Mouse (Mus musculus) urinary bladder, adult 2 months (tissue): ENCODE results near the gene Eno3. TPM values are rescaled to one million over a fixed set of nuclear protein-coding genes. Genes with fewer than 3 reads are reported as not detected.

Source experiments
- DNase-seq: peaks from one replicate; pipeline ENCODE4 v3.0.0; 2022; ENCODE audit warnings: low spot score
- polyA plus RNA-seq: library from polyadenylated mRNA; depleted of rRNA; stranded (reverse); fragments of >200 nt; gene quantifications from 2 replicates; pipeline ENCODE4 v1.2.3, GENCODE M21; 2012

The Eno3 gene
- polyA plus RNA-seq, 1 experiment: 126 TPM

GRCm38 (mm10) chr11:70644564-70645103 lies 12.4 kb upstream of the Eno3 start:
- DNase-seq: no peak

- DNase-seq: no peak
Observed at GRCm38 (mm10) chr11:70645461-70646258, 11.3 kb upstream of the Eno3 start.

- DNase-seq: no peak
Observed at GRCm38 (mm10) chr11:70646259-70646555, 10.8 kb upstream of the Eno3 start.

- peak; percentile 85 for DNase-seq
Observed at GRCm38 (mm10) chr11:70646691-70647650, 10.0 kb upstream of the Eno3 start, which contains the start of the genes Rnf167 and Slc25a11. Gene Rnf167 (plus strand): TSS chr11:70647235. Gene Slc25a11 (minus strand): TSS chr11:70647479.

GRCm38 (mm10) chr11:70647716-70648420 lies 9.1 kb upstream of the Eno3 start:
- no peak for DNase-seq

- no peak for DNase-seq
Observed at GRCm38 (mm10) chr11:70648512-70648911, 8.5 kb upstream of the Eno3 start.

- DNase-seq: no peak
Observed at GRCm38 (mm10) chr11:70649185-70649734, 7.7 kb upstream of the Eno3 start.

GRCm38 (mm10) chr11:70650322-70651175 lies 6.5 kb upstream of the Eno3 start:
- DNase-seq: no peak

- DNase-seq: no peak
Observed at GRCm38 (mm10) chr11:70651391-70651790, 5.6 kb upstream of the Eno3 start.

- DNase-seq: no peak
Observed at GRCm38 (mm10) chr11:70652029-70652883, 4.7 kb upstream of the Eno3 start.

GRCm38 (mm10) chr11:70652884-70653344 lies 4.1 kb upstream of the Eno3 start:
- no peak for DNase-seq

GRCm38 (mm10) chr11:70653345-70654197 lies 3.4 kb upstream of the Eno3 start:
- DNase-seq: peak; percentile 67

GRCm38 (mm10) chr11:70654198-70654922 lies 2.6 kb upstream of the Eno3 start, which contains the start of gene Pfn1:
Gene Pfn1 (minus strand): TSS chr11:70654644.
- peak; percentile 71 for DNase-seq

- DNase-seq: peak; percentile 82
Observed at GRCm38 (mm10) chr11:70654923-70655570, 2.0 kb upstream of the Eno3 start.

GRCm38 (mm10) chr11:70655571-70656455 lies 1.2 kb upstream of the Eno3 start:
- peak; percentile 79 for DNase-seq

GRCm38 (mm10) chr11:70656456-70656927 lies 510 bp upstream of the Eno3 start:
- DNase-seq: no peak
